Mouse (Mus musculus): Measurements from ENCODE around the gene Med20. TPM values are rescaled to one million over a fixed set of nuclear protein-coding genes. Genes with fewer than 3 reads are reported as not detected.
A peak's percentile ranks its signal among the peaks of the same experiment; 100 is the strongest.

Gene Med20
- polyA plus RNA-seq, 1 experiment from 2014 or later, result 39.7 TPM

DNA sequence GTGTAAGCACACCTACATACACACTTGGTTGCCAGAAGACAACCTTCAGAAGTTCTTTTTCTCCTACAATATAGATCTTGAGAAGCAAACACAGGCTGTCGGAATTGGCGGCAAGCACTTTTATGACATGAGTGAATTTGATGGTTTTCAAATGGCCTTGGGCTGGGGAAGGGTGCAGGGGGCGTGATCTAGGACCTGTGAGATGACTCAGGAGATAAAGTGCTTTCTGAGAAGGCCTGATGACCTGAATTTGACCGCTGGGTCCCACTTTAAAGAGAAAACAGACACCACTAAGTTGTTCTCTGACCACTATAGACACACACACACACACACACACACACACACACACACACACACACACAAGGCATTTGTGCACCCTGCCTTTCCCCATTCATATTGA, 30.4 kb upstream of the Med20 start:
- no peak overlapping the region for H3K4me2 ChIP-seq
- no peak overlapping the region for H3K27ac ChIP-seq
- WGBS, result 87% methylated on average over 4 of the region's 4 CpGs
- H3K4me1 ChIP-seq, result no peaks in the 10 kb centered on the region
- ATAC-seq (ENCODE audit: insufficient read depth, low FRiP score, low read depth), result no peak
- no peak overlapping the region for H3K9ac ChIP-seq
- no peaks in the 10 kb centered on the region for H3K9me3 ChIP-seq
- no peak overlapping the region for H3K4me3 ChIP-seq (replicated peaks)
- no peaks in the 10 kb centered on the region for H3K27me3 ChIP-seq (replicated peaks)
- H3K36me3 ChIP-seq, result no peaks in the 10 kb centered on the region

DNA sequence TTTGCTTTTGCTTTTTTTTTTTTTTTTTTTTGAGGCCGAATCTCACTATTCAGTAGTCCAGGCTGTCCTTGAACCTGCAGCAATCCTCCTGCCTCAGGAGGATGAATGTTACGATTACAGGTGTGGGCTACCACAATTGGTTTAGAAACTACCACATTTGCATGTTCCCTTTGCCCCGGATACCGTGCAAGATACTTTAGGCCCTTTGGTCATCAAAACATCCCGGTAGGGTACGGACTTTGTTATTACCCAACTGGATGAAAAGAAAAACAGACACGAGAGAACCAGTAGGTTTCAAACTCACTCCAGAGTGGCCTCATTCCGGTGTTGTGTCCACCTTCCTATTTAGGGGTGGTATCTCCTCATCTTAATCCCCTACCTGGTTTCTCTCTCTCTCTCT, 22.9 kb upstream of the Med20 start:
- Histone ChIP-seq H3K9me3 (no peaks in the 10 kb centered on the region), H3K27ac (no peak overlapping the region), H3K4me2 (no peak overlapping the region), H3K9ac (no peak overlapping the region), H3K36me3 (no peaks in the 10 kb centered on the region), H3K4me3 (replicated peaks) (no peak overlapping the region), H3K4me1 (peaks cover 7% of the 10 kb centered on the region; the same call in 1 of the 2 replicates), H3K27me3 (replicated peaks) (no peaks in the 10 kb centered on the region)
- 86% methylated on average over 8 of the region's 8 CpGs for WGBS
- ATAC-seq (ENCODE audit: insufficient read depth, low FRiP score, low read depth), result no peak

DNA sequence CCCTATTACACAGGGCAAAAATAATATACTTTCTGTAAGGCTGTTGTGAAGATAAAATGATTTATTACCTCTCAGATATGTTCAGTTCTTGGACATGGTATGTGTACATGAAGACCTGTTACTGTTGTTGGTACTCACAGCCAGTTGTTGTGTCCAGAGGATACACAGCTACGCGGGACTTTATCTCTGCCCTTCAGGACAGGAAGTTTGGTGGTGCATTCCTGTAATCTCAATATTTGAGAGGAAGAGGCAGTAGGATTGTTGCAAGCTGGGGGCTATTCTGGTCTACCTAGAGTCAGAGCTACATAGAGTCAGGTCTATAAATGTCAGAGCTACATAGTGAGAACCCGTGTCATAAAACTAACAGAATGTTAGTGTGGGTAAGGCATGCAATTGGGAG, 20.3 kb upstream of the Med20 start:
- H3K4me2 ChIP-seq, result no peak overlapping the region
- WGBS, result 79% methylated on average over 3 of the region's 3 CpGs

DNA sequence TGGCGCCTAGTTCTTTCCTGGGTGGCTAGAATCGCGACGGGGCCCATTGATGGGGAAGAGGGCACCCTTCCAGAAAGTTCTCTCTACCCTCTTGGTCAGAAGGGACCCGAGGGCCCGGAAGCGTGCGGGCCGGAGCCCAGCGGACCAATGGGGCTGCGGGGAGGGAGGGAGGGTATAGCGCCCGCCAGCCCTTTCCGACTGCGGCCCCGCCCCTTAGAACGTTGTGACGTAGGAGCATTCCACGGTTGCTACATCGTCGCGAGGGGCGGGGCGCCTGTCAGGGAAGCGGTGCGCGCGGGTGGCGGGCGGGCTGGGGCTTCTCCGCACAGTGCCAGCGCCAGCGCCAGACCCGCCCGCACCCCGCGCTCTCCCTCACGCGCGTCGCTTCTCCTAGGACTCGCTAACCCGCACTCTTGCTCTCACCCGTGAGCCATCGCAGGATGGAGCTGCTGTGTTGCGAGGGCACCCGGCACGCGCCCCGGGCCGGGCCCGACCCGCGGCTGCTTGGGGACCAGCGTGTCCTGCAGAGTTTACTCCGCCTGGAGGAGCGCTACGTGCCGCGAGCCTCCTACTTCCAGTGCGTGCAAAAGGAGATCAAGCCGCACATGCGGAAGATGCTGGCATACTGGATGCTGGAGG, 18.0 kb upstream of the Med20 start:
- under 1% methylated on average over 63 of the region's 63 CpGs for WGBS

More for the DNA sequence above, 20.3 kb upstream of the Med20 start:
- peaks cover 16% of the 10 kb centered on the region for H3K4me1 ChIP-seq
- no peaks in the 10 kb centered on the region for H3K27me3 ChIP-seq (replicated peaks)
- ATAC-seq (ENCODE audit: insufficient read depth, low FRiP score, low read depth), result no peak
- H3K9ac ChIP-seq, result no peak overlapping the region
- H3K9me3 ChIP-seq, result no peaks in the 10 kb centered on the region
- no peaks in the 10 kb centered on the region for H3K36me3 ChIP-seq
- no peak overlapping the region for H3K27ac ChIP-seq
- H3K4me3 ChIP-seq (replicated peaks), result no peak overlapping the region

DNA sequence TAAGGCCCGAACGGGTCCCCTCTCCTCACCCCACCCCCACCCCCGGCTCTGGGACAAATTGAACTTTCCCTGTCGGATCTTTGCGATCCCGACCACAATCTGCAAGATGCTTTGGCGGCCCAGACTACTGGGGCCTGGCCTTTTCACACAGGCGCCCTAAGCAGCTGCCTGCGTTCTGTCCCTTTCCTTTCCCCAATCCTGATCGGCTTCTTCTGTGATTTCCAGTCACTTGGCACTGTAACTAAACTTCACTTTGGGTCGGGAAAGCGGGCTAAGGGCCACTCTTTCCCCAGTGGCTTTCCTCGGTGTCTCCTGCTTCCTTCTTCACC, 17.6 kb upstream of the Med20 start:
- Histone ChIP-seq H3K4me3 (replicated peaks) (peak overlapping the region; percentile 96), H3K4me1 (peaks cover 41% of the 10 kb centered on the region), H3K36me3 (peaks cover 8% of the 10 kb centered on the region; the same call in 1 of the 2 replicates), H3K27ac (peak overlapping the region; percentile 98), H3K4me2 (peak overlapping the region; percentile 78), H3K9ac (peak overlapping the region; percentile 87), H3K9me3 (no peaks in the 10 kb centered on the region), H3K27me3 (replicated peaks) (no peaks in the 10 kb centered on the region)
- ATAC-seq (ENCODE audit: insufficient read depth, low FRiP score, low read depth), result no peak
- WGBS, result 0% methylated on average over 13 of the region's 13 CpGs

More for the DNA sequence above, 18.0 kb upstream of the Med20 start:
- peak overlapping the region; percentile 87 for H3K9ac ChIP-seq
- H3K4me2 ChIP-seq, result peak overlapping the region; percentile 78
- no peaks in the 10 kb centered on the region for H3K27me3 ChIP-seq (replicated peaks)
- H3K27ac ChIP-seq, result peak overlapping the region; percentile 98
- H3K36me3 ChIP-seq, result peaks cover 3% of the 10 kb centered on the region; the same call in 1 of the 2 replicates
- H3K4me3 ChIP-seq (replicated peaks), result peak overlapping the region; percentile 96
- no peaks in the 10 kb centered on the region for H3K9me3 ChIP-seq
- peak; percentile 82 for ATAC-seq (ENCODE audit: insufficient read depth, low FRiP score, low read depth)
- H3K4me1 ChIP-seq, result peaks cover 38% of the 10 kb centered on the region

DNA sequence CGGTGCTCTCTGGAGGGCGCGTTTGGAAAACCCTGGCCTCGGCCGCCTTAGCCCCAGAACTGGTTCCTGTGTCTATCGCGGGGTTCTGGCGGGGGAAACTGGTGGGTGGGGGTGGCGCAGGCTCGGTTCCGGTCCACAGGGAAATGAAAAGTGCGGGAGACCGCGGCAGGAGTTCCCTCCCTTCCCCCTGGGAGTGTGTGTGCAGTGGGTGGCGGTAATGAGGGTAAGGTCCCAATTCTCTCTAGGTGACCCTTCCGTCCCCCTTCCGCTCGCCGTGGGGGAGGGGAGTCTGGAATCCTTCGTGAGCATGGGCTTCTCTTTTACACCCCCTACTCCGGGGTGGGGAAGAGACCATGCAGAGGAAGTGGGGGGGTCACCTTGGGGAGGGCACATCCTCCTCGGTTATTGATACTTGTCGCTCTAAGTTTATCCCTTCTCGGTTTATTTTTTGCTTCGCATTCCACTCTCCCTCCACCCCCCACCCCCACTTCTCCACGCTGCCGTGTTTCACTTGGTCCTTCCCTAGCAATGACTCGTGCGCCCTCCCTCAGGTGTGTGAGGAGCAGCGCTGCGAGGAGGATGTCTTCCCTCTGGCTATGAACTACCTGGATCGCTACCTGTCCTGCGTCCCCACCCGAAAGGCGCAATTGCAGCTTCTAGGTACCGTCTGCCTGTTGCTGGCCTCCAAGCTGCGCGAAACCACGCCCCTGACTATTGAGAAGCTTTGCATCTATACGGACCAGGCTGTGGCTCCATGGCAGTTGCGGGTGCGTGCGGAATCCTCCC, 17.0 kb upstream of the Med20 start:
- H3K4me1 ChIP-seq, result peaks cover 41% of the 10 kb centered on the region
- ATAC-seq (ENCODE audit: insufficient read depth, low FRiP score, low read depth), result no peak
- no peaks in the 10 kb centered on the region for H3K27me3 ChIP-seq (replicated peaks)
- H3K36me3 ChIP-seq, result peaks cover 13% of the 10 kb centered on the region; the same call in 1 of the 2 replicates
- no peaks in the 10 kb centered on the region for H3K9me3 ChIP-seq
- H3K27ac ChIP-seq, result peak overlapping the region; percentile 98
- peak overlapping the region; percentile 87 for H3K9ac ChIP-seq
- peak overlapping the region; percentile 78 for H3K4me2 ChIP-seq
- under 1% methylated on average over 43 of the region's 43 CpGs for WGBS
- peak overlapping the region; percentile 96 for H3K4me3 ChIP-seq (replicated peaks)

DNA sequence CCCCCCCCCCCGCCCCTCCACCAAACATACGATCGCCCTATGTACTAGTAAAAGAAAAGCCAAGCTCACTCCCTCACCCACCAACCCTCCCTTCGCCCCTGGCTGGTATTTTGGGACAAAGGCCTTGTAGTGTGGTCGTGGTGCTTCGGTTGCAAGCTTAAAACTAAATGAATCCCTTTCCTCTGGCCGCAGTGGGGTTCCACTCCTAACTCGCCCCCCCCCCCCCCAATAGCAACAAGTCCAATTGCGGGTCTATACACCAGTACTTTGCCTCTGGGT, 16.5 kb upstream of the Med20 start:
- peak overlapping the region; percentile 96 for H3K4me3 ChIP-seq (replicated peaks)
- H3K36me3 ChIP-seq, result peaks cover 15% of the 10 kb centered on the region
- H3K27me3 ChIP-seq (replicated peaks), result no peaks in the 10 kb centered on the region
- ATAC-seq (ENCODE audit: insufficient read depth, low FRiP score, low read depth), result no peak
- WGBS, result 0% methylated on average over 8 of the region's 9 CpGs
- H3K4me1 ChIP-seq, result peaks cover 41% of the 10 kb centered on the region
- H3K9ac ChIP-seq, result peak overlapping the region; percentile 87
- H3K27ac ChIP-seq, result peak overlapping the region; percentile 98
- no peaks in the 10 kb centered on the region for H3K9me3 ChIP-seq
- peak overlapping the region; percentile 78 for H3K4me2 ChIP-seq

DNA sequence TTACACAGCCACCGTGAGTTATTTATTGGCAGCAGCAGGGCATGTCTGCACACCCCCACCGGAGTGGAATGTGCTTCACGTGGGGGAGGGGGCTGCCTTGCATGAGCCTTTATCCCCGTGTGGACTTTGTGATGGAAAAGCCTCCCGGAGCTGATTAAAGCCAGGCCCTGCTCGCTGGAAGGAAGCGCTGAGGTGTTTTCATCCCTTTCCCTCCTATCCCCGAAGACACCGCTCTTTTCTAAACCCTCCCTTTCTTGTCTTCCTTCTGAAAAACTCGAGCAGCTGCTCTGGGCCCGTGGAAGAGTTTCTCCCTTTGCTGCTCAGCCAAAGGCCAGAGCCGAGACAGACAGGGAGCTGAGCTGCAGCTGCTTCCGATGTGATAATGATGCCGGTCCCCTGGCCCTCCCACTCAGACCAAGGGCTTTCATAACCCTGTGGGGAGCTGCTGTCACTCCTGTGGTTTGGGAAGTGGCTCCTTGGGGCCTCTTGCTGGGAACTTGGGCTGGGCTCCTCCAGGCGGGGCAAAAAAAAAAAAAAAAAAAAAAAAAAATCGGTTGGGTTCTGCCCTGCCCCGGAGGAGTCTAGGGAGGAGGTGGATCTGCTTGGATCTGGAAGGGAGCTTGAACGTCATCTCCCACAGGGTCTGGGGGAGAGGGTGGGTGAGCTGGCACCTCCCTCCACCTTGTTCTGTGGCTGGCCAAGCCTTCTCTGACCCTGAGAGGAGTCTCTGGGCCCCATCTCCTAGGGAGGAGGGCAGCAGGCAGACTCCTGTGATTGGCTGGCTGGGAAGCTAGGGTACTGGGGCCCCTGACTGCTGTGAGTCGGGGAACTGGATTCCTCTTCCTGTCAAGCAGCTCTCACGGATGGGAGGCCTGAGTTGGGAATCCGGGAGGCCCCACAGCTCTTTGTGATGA, 15.9 kb upstream of the Med20 start:
- ATAC-seq (ENCODE audit: insufficient read depth, low FRiP score, low read depth), result peak; percentile 74
- no peaks in the 10 kb centered on the region for H3K9me3 ChIP-seq
- 1% methylated on average over 21 of the region's 21 CpGs for WGBS
- H3K9ac ChIP-seq, result peak overlapping the region; percentile 87
- peak overlapping the region; percentile 98 for H3K27ac ChIP-seq
- peaks cover 41% of the 10 kb centered on the region for H3K4me1 ChIP-seq
- H3K36me3 ChIP-seq, result peaks cover 15% of the 10 kb centered on the region
- H3K27me3 ChIP-seq (replicated peaks), result no peaks in the 10 kb centered on the region
- peak overlapping the region; percentile 78 for H3K4me2 ChIP-seq
- H3K4me3 ChIP-seq (replicated peaks), result peak overlapping the region; percentile 96

DNA sequence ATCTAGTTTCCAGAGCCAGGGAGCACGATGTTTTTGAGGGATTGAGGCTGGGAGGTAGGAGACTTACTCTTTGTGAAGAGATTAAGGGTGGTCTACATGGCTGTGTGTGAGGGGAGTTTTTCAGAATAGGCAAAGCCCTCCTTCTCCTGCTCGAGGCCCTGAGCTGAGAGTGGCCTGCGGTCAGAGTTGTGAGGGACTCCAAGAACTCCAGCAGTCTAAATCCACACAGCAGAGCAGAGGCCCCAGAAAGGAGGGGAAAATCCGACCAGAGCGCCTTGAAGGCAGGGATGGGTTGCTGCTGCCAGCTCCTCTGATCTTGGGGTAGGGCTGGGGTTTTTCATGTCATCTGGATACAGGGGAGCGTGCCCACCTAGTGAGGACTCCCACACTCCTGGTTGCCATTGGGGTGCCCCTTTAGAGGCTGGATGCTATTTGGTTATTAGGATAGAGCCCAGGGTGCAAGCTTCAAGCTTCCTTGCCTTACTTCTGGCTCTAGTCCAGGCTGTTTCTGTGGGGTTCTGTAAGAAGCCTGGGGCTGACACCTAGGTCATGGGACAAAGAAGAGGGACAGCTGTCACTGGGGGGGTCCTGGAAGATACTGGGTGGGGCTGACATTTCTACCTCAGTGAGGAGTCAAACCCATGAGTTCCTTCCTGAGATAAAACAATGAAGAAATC, 15.1 kb upstream of the Med20 start:
- peak overlapping the region; percentile 96 for H3K4me3 ChIP-seq (replicated peaks)
- H3K4me1 ChIP-seq, result peaks cover 41% of the 10 kb centered on the region
- ATAC-seq (ENCODE audit: insufficient read depth, low FRiP score, low read depth), result no peak

DNA sequence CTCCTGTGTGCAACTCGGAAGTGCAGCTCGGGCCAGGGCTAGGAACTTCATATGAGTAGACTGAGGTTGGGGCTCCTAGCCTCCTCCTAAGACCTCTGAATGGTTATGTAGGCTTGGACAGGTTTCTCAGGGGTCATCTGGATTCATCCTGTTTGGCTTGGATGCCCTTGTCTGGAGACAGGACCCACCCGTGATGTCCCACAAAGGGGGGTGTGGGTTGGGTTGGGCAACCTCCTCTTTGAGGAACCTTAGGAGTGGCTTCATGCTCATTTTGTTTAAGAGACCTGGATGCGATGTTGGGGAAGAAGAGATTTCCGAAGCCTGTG, 14.6 kb upstream of the Med20 start:
- H3K27ac ChIP-seq, result peak overlapping the region; percentile 98
- peak overlapping the region; percentile 87; the same call in 1 of the 2 replicates for H3K9ac ChIP-seq
- H3K4me3 ChIP-seq (replicated peaks), result peak overlapping the region; percentile 96
- no peak for ATAC-seq (ENCODE audit: insufficient read depth, low FRiP score, low read depth)
- H3K9me3 ChIP-seq, result no peaks in the 10 kb centered on the region
- peaks cover 41% of the 10 kb centered on the region for H3K4me1 ChIP-seq
- H3K36me3 ChIP-seq, result peaks cover 25% of the 10 kb centered on the region
- H3K4me2 ChIP-seq, result peak overlapping the region; percentile 78
- WGBS, result 41% methylated on average over 5 of the region's 5 CpGs
- H3K27me3 ChIP-seq (replicated peaks), result no peaks in the 10 kb centered on the region

More for the DNA sequence above, 15.1 kb upstream of the Med20 start:
- no peaks in the 10 kb centered on the region for H3K27me3 ChIP-seq (replicated peaks)
- peak overlapping the region; percentile 98 for H3K27ac ChIP-seq
- peaks cover 20% of the 10 kb centered on the region for H3K36me3 ChIP-seq
- H3K9ac ChIP-seq, result peak overlapping the region; percentile 87
- H3K9me3 ChIP-seq, result no peaks in the 10 kb centered on the region
- H3K4me2 ChIP-seq, result peak overlapping the region; percentile 78
- WGBS, result 16% methylated on average over 6 of the region's 6 CpGs

DNA sequence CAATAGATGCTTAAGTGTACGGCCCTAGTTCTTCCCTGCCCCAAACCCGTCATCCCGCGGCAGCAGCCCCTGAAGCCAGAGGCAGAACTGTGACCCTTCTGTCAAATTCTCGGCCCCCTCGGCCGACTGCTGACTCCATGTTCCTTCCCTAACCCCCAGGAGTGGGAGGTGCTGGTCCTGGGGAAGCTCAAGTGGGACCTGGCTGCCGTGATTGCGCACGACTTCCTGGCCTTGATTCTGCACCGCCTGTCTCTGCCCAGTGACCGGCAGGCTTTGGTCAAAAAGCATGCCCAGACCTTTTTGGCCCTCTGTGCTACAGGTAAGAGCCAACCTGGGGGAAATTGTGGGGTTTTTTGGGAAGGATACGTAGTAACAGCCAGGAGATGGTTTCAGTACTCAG, 14.1 kb upstream of the Med20 start:
- Histone ChIP-seq H3K36me3 (peaks cover 30% of the 10 kb centered on the region), H3K27me3 (replicated peaks) (no peaks in the 10 kb centered on the region), H3K27ac (peak overlapping the region; percentile 98), H3K4me1 (peaks cover 41% of the 10 kb centered on the region), H3K9me3 (no peaks in the 10 kb centered on the region), H3K4me2 (peak overlapping the region; percentile 78), H3K4me3 (replicated peaks) (peak overlapping the region; percentile 96), H3K9ac (peak overlapping the region; percentile 87; the same call in 1 of the 2 replicates)
- no peak for ATAC-seq (ENCODE audit: insufficient read depth, low FRiP score, low read depth)
- WGBS, result 44% methylated on average over 13 of the region's 13 CpGs

All from stomach, embryonic 15.5 days (tissue).